Mouse (Mus musculus): ENCODE measurements around the gene Fam71e1. TPM values are rescaled to one million over a fixed set of nuclear protein-coding genes. Genes with fewer than 3 reads are reported as not detected.

The Fam71e1 gene
- polyA plus RNA-seq (2014; fragmentation: Nextera tagmentation; extraction: Ambion mirVana), result 14.7 and 17.1 TPM in 2 replicates

- peak within 1 kb of the TSS; percentile 83 for H3K4me2 ChIP-seq
- peak within 1 kb of the TSS; percentile 85 for H3K27ac ChIP-seq (ENCODE audit: low read depth, low read length)
- DNase-seq (ENCODE audit: low spot score, missing footprints) (peak; percentile 100), ATAC-seq (ENCODE audit: low FRiP score) (peak; percentile 96)
- peak within 1 kb of the TSS; percentile 76 for H3K4me3 ChIP-seq (ENCODE audit: low read depth, low read length)
- 1% methylated on average over 58 of the region's 58 CpGs for WGBS
- H3K9me3 ChIP-seq (ENCODE audit: control insufficient read depth, low read length), result no peaks in the 10 kb centered on the region
- peaks cover 10% of the 10 kb centered on the region for H3K4me1 ChIP-seq (ENCODE audit: control insufficient read depth, insufficient read depth, low read length)
- H3K27me3 ChIP-seq (ENCODE audit: control insufficient read depth, insufficient read depth, low read length), result no peaks in the 10 kb centered on the region
- H3K36me3 ChIP-seq (ENCODE audit: control insufficient read depth, insufficient read depth, low read length), result peaks cover 10% of the 10 kb centered on the region
- H3K9ac ChIP-seq (ENCODE audit: low read length), result peak within 1 kb of the TSS; percentile 93
Measured at GRCm38 (mm10) chr7:44495992-44496770, at the start of gene Fam71e1, which contains the start of gene Emc10. Gene Fam71e1, plus strand, starts transcription at chr7:44496581. Gene Emc10, minus strand, starts transcription at chr7:44496529.

- no peak overlapping the region for H3K27ac ChIP-seq (ENCODE audit: low read depth, low read length)
Measured at GRCm38 (mm10) chr7:44453256-44453655, 43.1 kb upstream of the Fam71e1 start.

GRCm38 (mm10) chr7:44456302-44456701 lies 40.1 kb upstream of the Fam71e1 start:
- no peak overlapping the region for H3K4me2 ChIP-seq
- WGBS, result 91% methylated on average over 1 of the region's 1 CpGs
- no peak for ATAC-seq (ENCODE audit: low FRiP score)
- no peak for DNase-seq (ENCODE audit: low spot score, missing footprints)
- H3K9ac ChIP-seq (ENCODE audit: low read length), result no peak overlapping the region
- no peak overlapping the region for H3K27ac ChIP-seq (ENCODE audit: low read depth, low read length)
- H3K4me1 ChIP-seq (ENCODE audit: control insufficient read depth, insufficient read depth, low read length), result no peaks in the 10 kb centered on the region
- H3K9me3 ChIP-seq (ENCODE audit: control insufficient read depth, low read length), result no peaks in the 10 kb centered on the region; the same call in 1 of the 2 replicates
- H3K36me3 ChIP-seq (ENCODE audit: control insufficient read depth, insufficient read depth, low read length), result peaks cover 12% of the 10 kb centered on the region
- peaks cover 6% of the 10 kb centered on the region; the same call in 1 of the 2 replicates for H3K27me3 ChIP-seq (ENCODE audit: control insufficient read depth, insufficient read depth, low read length)
- no peak overlapping the region for H3K4me3 ChIP-seq (ENCODE audit: low read depth, low read length)

More at GRCm38 (mm10) chr7:44453256-44453655, 43.1 kb upstream of the Fam71e1 start:
- H3K9me3 ChIP-seq (ENCODE audit: control insufficient read depth, low read length), result no peaks in the 10 kb centered on the region; the same call in 1 of the 2 replicates
- H3K4me1 ChIP-seq (ENCODE audit: control insufficient read depth, insufficient read depth, low read length), result no peaks in the 10 kb centered on the region
- H3K36me3 ChIP-seq (ENCODE audit: control insufficient read depth, insufficient read depth, low read length), result peaks cover 17% of the 10 kb centered on the region
- 41% methylated on average over 3 of the region's 3 CpGs for WGBS
- DNase-seq (ENCODE audit: low spot score, missing footprints) (no peak), ATAC-seq (ENCODE audit: low FRiP score) (no peak)
- H3K4me3 ChIP-seq (ENCODE audit: low read depth, low read length), result no peak overlapping the region
- no peaks in the 10 kb centered on the region for H3K27me3 ChIP-seq (ENCODE audit: control insufficient read depth, insufficient read depth, low read length)
- H3K9ac ChIP-seq (ENCODE audit: low read length), result no peak overlapping the region
- H3K4me2 ChIP-seq, result no peak overlapping the region

- Histone ChIP-seq H3K4me1 (ENCODE audit: control insufficient read depth, insufficient read depth, low read length) (peaks cover 18% of the 10 kb centered on the region), H3K27me3 (ENCODE audit: control insufficient read depth, insufficient read depth, low read length) (peaks cover 17% of the 10 kb centered on the region), H3K9ac (ENCODE audit: low read length) (no peak overlapping the region), H3K27ac (ENCODE audit: low read depth, low read length) (no peak overlapping the region), H3K4me3 (ENCODE audit: low read depth, low read length) (no peak overlapping the region), H3K9me3 (ENCODE audit: control insufficient read depth, low read length) (no peaks in the 10 kb centered on the region; the same call in 1 of the 2 replicates), H3K4me2 (no peak overlapping the region), H3K36me3 (ENCODE audit: control insufficient read depth, insufficient read depth, low read length) (peaks cover 26% of the 10 kb centered on the region)
- ATAC-seq (ENCODE audit: low FRiP score) (no peak), DNase-seq (ENCODE audit: low spot score, missing footprints) (no peak)
- WGBS, result 85% methylated on average over 6 of the region's 6 CpGs
Measured at GRCm38 (mm10) chr7:44460067-44460466, 36.3 kb upstream of the Fam71e1 start.

- H3K9me3 ChIP-seq (ENCODE audit: control insufficient read depth, low read length), result no peaks in the 10 kb centered on the region; the same call in 1 of the 2 replicates
- peaks cover 20% of the 10 kb centered on the region for H3K4me1 ChIP-seq (ENCODE audit: control insufficient read depth, insufficient read depth, low read length)
- DNase-seq (ENCODE audit: low spot score, missing footprints) (peak; percentile 59), ATAC-seq (ENCODE audit: low FRiP score) (no peak)
- H3K9ac ChIP-seq (ENCODE audit: low read length), result no peak overlapping the region
- WGBS, result 81% methylated on average over 31 of the region's 31 CpGs
- peaks cover 26% of the 10 kb centered on the region for H3K36me3 ChIP-seq (ENCODE audit: control insufficient read depth, insufficient read depth, low read length)
- no peak overlapping the region for H3K4me3 ChIP-seq (ENCODE audit: low read depth, low read length)
- no peak overlapping the region for H3K4me2 ChIP-seq
- peaks cover 17% of the 10 kb centered on the region for H3K27me3 ChIP-seq (ENCODE audit: control insufficient read depth, insufficient read depth, low read length)
- no peak overlapping the region for H3K27ac ChIP-seq (ENCODE audit: low read depth, low read length)
Measured at GRCm38 (mm10) chr7:44460767-44461502, 35.4 kb upstream of the Fam71e1 start.

- Histone ChIP-seq H3K4me2 (no peak overlapping the region), H3K4me3 (ENCODE audit: low read depth, low read length) (no peak overlapping the region), H3K9ac (ENCODE audit: low read length) (no peak overlapping the region), H3K27ac (ENCODE audit: low read depth, low read length) (no peak overlapping the region), H3K27me3 (ENCODE audit: control insufficient read depth, insufficient read depth, low read length) (peaks cover 17% of the 10 kb centered on the region), H3K4me1 (ENCODE audit: control insufficient read depth, insufficient read depth, low read length) (peaks cover 20% of the 10 kb centered on the region), H3K9me3 (ENCODE audit: control insufficient read depth, low read length) (no peaks in the 10 kb centered on the region; the same call in 1 of the 2 replicates), H3K36me3 (ENCODE audit: control insufficient read depth, insufficient read depth, low read length) (peaks cover 26% of the 10 kb centered on the region)
- DNase-seq (ENCODE audit: low spot score, missing footprints), result peak; percentile 77
- 0 out of 2 replicates have a peak, but pooled peaks have one; percentile 4 for ATAC-seq (ENCODE audit: low FRiP score)
- WGBS, result 70% methylated on average over 56 of the region's 57 CpGs
Measured at GRCm38 (mm10) chr7:44461503-44462217, 34.7 kb upstream of the Fam71e1 start.

GRCm38 (mm10) chr7:44462218-44463055 lies 33.9 kb upstream of the Fam71e1 start:
- H3K27ac ChIP-seq (ENCODE audit: low read depth, low read length), result no peak overlapping the region
- H3K4me1 ChIP-seq (ENCODE audit: control insufficient read depth, insufficient read depth, low read length), result peaks cover 22% of the 10 kb centered on the region
- no peak overlapping the region for H3K4me2 ChIP-seq
- H3K4me3 ChIP-seq (ENCODE audit: low read depth, low read length), result no peak overlapping the region
- no peak overlapping the region for H3K9ac ChIP-seq (ENCODE audit: low read length)
- ATAC-seq (ENCODE audit: low FRiP score) (no peak), DNase-seq (ENCODE audit: low spot score, missing footprints) (peak; percentile 94)
- peaks cover 23% of the 10 kb centered on the region for H3K36me3 ChIP-seq (ENCODE audit: control insufficient read depth, insufficient read depth, low read length)
- no peaks in the 10 kb centered on the region; the same call in 1 of the 2 replicates for H3K9me3 ChIP-seq (ENCODE audit: control insufficient read depth, low read length)
- peaks cover 17% of the 10 kb centered on the region for H3K27me3 ChIP-seq (ENCODE audit: control insufficient read depth, insufficient read depth, low read length)
- WGBS, result 24% methylated on average over 76 of the region's 77 CpGs

GRCm38 (mm10) chr7:44463056-44463425 lies 33.3 kb upstream of the Fam71e1 start:
- H3K4me2 ChIP-seq, result no peak overlapping the region
- no peak for ATAC-seq (ENCODE audit: low FRiP score)
- no peaks in the 10 kb centered on the region; the same call in 1 of the 2 replicates for H3K9me3 ChIP-seq (ENCODE audit: control insufficient read depth, low read length)
- 40% methylated on average over 8 of the region's 8 CpGs for WGBS
- peaks cover 21% of the 10 kb centered on the region for H3K36me3 ChIP-seq (ENCODE audit: control insufficient read depth, insufficient read depth, low read length)
- H3K27me3 ChIP-seq (ENCODE audit: control insufficient read depth, insufficient read depth, low read length), result peaks cover 17% of the 10 kb centered on the region
- no peak overlapping the region for H3K9ac ChIP-seq (ENCODE audit: low read length)
- H3K27ac ChIP-seq (ENCODE audit: low read depth, low read length), result no peak overlapping the region
- peaks cover 22% of the 10 kb centered on the region for H3K4me1 ChIP-seq (ENCODE audit: control insufficient read depth, insufficient read depth, low read length)
- no peak overlapping the region for H3K4me3 ChIP-seq (ENCODE audit: low read depth, low read length)
- no peak for DNase-seq (ENCODE audit: low spot score, missing footprints)
